Mouse (Mus musculus) heart, adult 9 months (tissue): Measurements from ENCODE around the gene Ttc7.

Experiments used
- DNase-seq, 2 experiments: peaks; one replicate each; pipeline ENCODE4 v3.0.0; 2022; ENCODE audit warnings: low spot score in 2 of 2

Gene Ttc7

DNA sequence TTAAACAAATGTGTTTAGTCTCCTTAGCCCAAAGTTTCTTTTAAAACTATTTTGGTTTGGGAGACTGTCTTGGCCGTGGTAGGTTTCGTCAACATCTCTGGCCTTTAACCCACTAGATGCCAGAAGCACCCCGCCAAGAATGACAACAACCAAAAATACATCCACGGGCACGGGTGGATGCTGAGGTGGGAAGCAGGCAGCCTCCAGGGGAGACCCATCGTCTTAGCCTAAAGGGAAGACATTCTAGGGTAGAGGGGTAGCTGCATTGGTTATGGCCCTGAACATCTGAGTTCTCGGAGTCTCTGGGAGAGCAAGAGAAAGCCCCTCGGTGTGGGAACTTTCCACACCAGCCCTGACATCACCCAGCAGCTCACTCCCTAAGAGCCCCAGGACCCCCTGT lies 31.4 kb downstream of the Ttc7 start:
- no peak for DNase-seq

GRCm38 (mm10) chr17:87314530-87314946 lies 31.9 kb downstream of the Ttc7 start:
- peak; percentile 38 to 40 for DNase-seq

DNA sequence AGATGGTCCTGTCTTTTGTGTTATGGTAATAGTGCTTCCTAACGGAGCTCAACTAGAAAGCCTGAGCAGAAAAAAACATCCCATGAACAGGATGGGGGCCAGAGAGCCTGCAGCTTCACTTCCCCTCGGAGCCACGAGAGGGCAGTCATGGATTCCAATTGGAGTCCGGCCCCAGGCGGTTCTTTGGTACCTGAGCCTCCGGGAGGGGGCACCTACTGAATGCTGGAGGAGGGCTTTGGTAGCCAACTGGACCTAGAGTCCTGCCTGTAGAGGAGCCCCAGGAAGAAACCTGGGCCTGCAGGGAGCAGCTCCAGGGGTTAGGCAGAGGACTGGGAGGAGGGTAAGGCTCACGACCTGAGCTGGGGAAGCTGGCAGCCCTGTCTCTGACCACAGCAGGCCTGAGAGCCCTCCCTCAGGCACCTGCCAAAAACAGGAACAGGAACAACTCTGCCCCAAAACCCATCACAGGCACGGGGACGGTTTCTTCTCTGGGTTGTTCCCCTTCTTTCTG lies 32.4 kb downstream of the Ttc7 start:
- DNase-seq = peak; percentile 86 to 91

GRCm38 (mm10) chr17:87315891-87316763 lies 33.4 kb downstream of the Ttc7 start:
- no peak for DNase-seq

DNA sequence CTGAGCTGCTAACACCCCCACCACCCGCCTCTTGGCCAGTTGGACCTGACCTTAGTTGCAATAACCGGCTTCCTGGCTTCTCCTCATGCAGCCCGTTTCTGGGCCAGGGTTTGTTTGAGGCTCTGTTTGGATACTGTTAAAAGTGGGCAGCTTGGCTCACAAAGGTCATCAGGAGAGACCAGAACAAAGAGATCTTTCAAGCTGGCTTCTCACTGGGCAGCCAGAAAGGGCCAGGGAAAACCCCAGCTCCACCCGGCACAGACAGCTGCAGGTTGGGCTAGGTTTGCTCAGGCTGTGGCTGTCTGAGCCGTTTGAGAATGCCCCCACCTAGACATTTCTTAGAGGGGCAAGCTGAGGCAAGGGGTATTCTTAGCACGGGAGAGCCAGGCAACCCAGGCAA lies 34.6 kb downstream of the Ttc7 start:
- DNase-seq = no peak

- DNase-seq = no peak
Measured at GRCm38 (mm10) chr17:87317947-87318346, 35.3 kb downstream of the Ttc7 start.

GRCm38 (mm10) chr17:87321673-87322072 lies 39.0 kb downstream of the Ttc7 start:
- no peak for DNase-seq

DNA sequence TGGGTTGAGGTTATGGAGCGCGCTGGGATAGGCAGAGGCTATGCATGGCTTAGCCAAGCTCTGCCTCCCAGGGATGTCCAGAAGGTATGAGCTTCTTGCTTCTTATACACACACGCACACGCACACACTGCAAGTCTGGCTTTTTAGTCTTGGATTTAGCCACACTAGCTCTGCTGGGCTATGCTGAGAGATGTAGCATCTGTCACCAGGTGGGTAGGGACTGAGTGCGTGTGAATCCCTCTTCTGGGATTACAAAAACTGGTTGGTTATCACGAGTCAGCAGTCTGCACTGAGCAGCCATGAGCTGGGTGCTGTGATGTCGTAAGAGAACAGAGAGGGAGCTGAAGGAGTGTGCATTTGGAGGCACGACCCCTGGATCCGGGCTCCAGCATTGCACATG lies 40.5 kb downstream of the Ttc7 start:
- DNase-seq = no peak

DNA sequence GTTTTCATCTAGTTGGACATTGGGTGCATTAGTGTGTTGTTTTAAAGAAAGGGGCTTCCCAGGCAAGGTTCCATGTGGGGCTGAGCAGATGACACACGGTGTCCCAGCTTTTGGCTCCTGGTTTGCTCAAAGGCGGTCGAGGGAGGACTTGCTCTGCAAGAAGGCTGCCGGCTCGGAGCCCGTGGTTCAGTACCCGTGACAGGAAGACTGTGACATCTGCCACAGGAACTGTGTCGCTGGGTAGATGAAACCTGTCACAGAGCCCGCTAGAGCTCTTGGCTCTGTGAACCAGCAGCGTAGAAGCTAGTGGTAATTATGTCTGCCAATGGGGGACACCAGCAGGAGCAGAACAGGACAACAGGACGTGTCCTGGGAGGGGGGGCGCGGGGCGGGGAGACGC lies 42.8 kb downstream of the Ttc7 start:
- DNase-seq = no peak

DNA sequence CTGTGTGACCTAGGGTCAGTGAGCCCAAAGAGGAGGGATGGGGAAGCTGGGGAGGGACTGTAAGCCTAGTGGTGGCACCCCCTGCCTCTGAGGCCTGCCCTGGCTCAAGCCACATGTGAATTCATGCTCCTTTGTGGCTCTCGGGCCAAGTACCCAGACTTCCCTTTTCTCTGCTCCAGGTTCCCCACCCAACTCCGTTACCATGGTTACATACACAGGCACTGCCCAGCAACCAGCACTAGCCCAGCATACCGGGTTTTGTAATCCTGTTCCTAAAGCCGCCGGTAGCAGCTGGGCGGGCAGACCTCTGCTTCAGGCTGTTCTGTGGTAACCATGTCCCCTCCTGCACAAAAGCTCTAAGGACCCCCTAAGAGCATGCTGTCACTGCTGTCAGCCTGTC lies 44.3 kb downstream of the Ttc7 start:
- peak; percentile 56 to 76 for DNase-seq

- no peak for DNase-seq
Measured at GRCm38 (mm10) chr17:87327645-87328044, 45.0 kb downstream of the Ttc7 start.

DNA sequence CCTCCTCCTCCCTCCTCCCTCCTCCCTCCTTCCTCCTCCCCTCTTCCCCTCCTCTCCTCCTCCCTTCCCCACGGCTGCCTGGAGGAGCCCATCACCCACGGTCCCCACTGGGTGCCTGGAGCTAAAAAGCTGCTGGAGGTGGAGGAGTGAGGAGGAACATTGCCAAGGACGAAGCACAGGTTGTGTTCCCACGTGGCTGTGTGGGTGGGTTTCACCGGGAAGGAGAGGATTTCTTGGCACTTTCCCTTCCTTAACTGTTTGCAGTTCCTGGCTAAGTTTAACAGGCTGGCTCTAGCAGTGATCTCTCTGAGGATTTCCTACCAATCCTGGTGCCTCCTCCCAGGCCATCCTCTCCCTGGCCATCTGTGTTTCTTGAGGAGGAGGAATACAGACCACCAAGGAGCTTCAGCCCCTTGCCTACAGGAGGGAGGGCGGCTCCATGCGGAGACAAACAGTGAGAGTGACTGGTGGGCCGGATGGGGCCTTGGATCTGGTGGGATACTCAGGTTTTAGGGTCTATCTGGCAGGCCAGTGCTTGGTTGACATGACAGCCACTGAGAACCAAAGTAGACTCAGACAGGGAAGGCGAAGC lies 45.6 kb downstream of the Ttc7 start:
- DNase-seq = no peak

DNA sequence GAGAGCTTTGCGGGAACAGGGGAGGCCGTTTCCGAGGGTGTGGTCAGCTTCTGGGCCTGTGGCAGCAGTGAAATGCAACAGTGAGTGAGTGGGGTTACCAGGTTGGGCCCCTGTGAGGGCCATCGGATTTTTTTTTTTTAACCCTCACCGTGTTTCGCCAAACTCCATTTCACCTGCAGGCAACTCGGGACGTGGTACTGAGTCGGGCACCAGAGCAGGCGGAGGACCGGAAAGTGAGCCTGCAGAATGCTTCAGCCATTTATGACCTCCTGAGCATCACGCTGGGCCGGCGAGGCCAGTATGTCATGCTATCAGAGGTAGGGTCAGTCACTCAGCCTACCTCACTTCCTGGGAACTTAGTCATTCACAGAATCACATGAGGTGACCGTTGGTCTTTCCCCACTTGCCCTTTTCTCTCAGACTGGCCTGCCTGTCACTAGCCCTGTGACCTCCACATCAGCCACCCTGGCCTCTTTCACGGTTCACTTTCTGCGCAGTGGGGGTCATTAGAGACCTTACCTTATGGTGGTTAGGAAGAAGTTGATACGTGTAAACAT lies 46.5 kb downstream of the Ttc7 start:
- no peak for DNase-seq

- DNase-seq = no peak
Measured at GRCm38 (mm10) chr17:87330250-87330920, 47.7 kb downstream of the Ttc7 start.

- DNase-seq = no peak
Measured at GRCm38 (mm10) chr17:87330921-87331291, 48.2 kb downstream of the Ttc7 start.

GRCm38 (mm10) chr17:87331336-87332141 lies 48.9 kb downstream of the Ttc7 start:
- no peak for DNase-seq

DNA sequence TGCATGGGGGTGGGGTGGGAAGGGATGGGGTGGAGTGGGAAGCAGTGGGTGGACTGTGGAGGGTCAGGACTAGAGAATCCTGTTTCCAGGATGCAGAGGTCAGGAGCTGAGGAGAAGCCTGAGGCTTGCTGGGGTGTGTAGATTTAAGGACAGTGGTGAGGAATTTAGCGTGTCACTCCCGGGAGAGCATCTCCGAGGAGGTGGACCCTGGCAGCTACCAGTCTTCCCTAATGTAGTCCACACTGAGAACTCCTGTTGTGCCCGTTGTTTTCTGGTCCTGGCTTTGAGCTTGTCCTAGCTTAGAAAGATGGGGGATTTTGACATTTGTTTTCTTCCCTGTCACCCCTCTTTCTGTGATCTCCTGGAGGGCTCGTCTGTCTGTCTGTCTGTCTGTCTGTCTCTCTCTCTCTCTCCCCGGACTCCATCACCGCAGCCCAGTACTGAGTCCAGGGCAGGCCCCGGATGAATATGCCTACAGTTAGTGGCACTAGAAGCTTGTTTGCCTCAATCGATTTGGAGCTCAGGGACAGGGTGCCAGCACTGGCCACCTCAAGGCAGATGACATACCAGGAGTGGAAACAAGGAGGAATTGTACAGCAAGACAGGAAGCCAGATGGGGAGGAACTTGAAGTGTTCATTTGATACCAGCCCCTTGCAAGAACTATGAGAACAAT lies 49.6 kb downstream of the Ttc7 start:
- DNase-seq = no peak

DNA sequence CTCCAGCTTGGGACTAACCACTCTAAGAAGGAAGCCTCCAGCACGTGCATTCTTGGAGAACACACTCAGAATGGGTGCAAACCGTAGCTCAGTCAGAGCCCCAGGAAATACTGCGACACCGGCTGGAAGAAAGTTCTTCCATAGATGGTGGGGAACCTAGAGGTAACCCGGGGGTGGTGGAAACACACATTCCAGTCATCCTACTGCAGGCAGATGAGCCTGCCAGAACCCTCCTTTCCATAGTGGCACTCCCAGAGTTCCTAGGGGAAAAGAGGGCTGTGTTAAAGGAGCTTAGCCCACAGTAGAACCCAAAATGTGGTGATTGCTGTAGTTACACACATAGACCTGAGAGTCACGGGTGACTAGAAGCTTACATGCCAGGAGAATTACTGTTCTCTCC lies 50.2 kb downstream of the Ttc7 start:
- no peak for DNase-seq

GRCm38 (mm10) chr17:87334162-87334561 lies 51.5 kb downstream of the Ttc7 start:
- DNase-seq = no peak

DNA sequence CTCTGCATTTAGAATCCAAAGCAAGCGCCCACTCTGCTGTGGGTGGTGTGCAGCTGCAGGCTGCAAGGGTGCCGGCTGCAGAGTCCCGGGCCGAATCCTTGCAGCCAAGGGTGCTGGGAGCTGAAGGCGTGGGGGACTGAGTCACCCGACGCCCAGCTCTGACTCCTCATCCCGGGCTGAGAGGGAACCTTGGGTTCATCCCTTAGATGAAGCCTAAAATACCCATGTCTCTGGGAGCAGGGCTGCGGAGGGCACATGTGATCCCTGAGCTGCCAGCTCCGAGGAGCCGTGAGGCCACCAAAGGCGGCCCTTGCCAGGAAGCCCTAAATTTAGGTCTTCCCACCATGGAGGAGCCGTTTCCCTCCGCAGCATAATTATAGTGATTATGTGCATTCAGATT lies 52.5 kb downstream of the Ttc7 start:
- peak in 1 of 2 experiments; percentile 38 for DNase-seq

- DNase-seq = no peak
Measured at GRCm38 (mm10) chr17:87335727-87336126, 53.0 kb downstream of the Ttc7 start.
